Mouse (Mus musculus) WW6 (cell line): ENCODE data around the gene Serpinb9d.
"Not testable (repeated sequence)": the region's sequence is repeated elsewhere in the genome, so short reads cannot be mapped to it uniquely, and the experiment has no call there.

Experiments used
- DNase-seq: peaks from one replicate; pipeline ENCODE4 v3.0.0-alpha.2; 2013; ENCODE audit warnings: low read depth, low spot score

Serpinb9d gene

GRCm38 (mm10) chr13:33192659-33193058, at the start of gene Serpinb9d:
Serpinb9d (plus strand) TSS chr13:33192959.
- no peak for DNase-seq

GRCm38 (mm10) chr13:33159642-33160041, 33.1 kb upstream of the Serpinb9d start, which contains the start of gene Serpinb9c:
Serpinb9c (minus strand) TSS chr13:33159742.
- DNase-seq: no peak

- DNase-seq: not testable (repeated sequence)
Measured at GRCm38 (mm10) chr13:33190486-33190885, 2.3 kb upstream of the Serpinb9d start.

- no peak for DNase-seq
Measured at GRCm38 (mm10) chr13:33199740-33200139, 7.0 kb downstream of the Serpinb9d start.

- not testable (repeated sequence) for DNase-seq
Measured at GRCm38 (mm10) chr13:33249312-33249711, 56.6 kb downstream of the Serpinb9d start, which contains the start of gene Serpinb9e. Serpinb9e (plus strand) TSS chr13:33249612.
